Mouse (Mus musculus) limb, embryonic 11.5 days (tissue): ENCODE measurements around the gene Pakap. TPM values are rescaled to one million over a fixed set of nuclear protein-coding genes. Genes with fewer than 3 reads are reported as not detected.

Source experiments
- ATAC-seq: fragments of 200-750 bp; cut with Nextera tagmentation; 2 replicates; pipeline ENCODE4 v1.8.0; 2017; ENCODE audit warnings: low read depth; ENCODE audit not compliant: insufficient number of reproducible peaks, low FRiP score, low TSS enrichment
- DNase-seq: peaks from one replicate; pipeline ENCODE4 v3.0.0-alpha.2; 2015; ENCODE audit warnings: low spot score
- H3K27ac ChIP-seq: fragments of 300-500 bp; sonication (generic); replicated peaks from 2 replicates; pipeline ENCODE4 v1.5.1; 2014; ENCODE audit warnings: low read depth, mild to moderate bottlenecking, low read length
- H3K27me3 ChIP-seq: fragments of 300-500 bp; sonication (generic); 2 replicates; pipeline ENCODE4 v1.6.1; 2014; ENCODE audit warnings: mild to moderate bottlenecking, low read length, mixed read lengths; ENCODE audit not compliant: control insufficient read depth, insufficient read depth
- H3K36me3 ChIP-seq: fragments of 300-500 bp; sonication (generic); 2 replicates; pipeline ENCODE4 v1.6.1; 2014; ENCODE audit warnings: mild to moderate bottlenecking, low read length, moderate library complexity, mixed read lengths; ENCODE audit not compliant: control insufficient read depth, insufficient read depth
- H3K4me1 ChIP-seq: fragments of 300-500 bp; sonication (generic); 2 replicates; pipeline ENCODE4 v1.6.1; 2014; ENCODE audit warnings: low read length, mixed read lengths; ENCODE audit not compliant: control insufficient read depth, insufficient read depth
- H3K4me2 ChIP-seq: fragments of 300-500 bp; sonication (generic); 2 replicates; pipeline ENCODE4 v1.6.1; 2014; ENCODE audit warnings: low read depth, mild to moderate bottlenecking, moderate library complexity; ENCODE audit not compliant: severe bottlenecking
- H3K4me3 ChIP-seq: fragments of 300-500 bp; sonication (generic); 2 replicates; pipeline ENCODE4 v1.5.1; 2014; ENCODE audit warnings: low read depth, low read length
- H3K9ac ChIP-seq: fragments of 300-500 bp; sonication (generic); 2 replicates; pipeline ENCODE4 v1.6.1; 2014; ENCODE audit warnings: mild to moderate bottlenecking, low read length
- H3K9me3 ChIP-seq: fragments of 300-500 bp; sonication (generic); 2 replicates; pipeline ENCODE4 v1.6.1; 2016; ENCODE audit warnings: low read length; ENCODE audit not compliant: control insufficient read depth
- WGBS: fragments of 180-500 bp; shearing (Covaris S2); extraction: QIAGEN DNeasy Blood & Tissue Kit; methylation state at CpG from one replicate; pipeline ENCODE4 v1.1.7; 2014; 5-methylcytosine and 5-hydroxymethylcytosine counted together
- polyA plus RNA-seq: library from polyadenylated mRNA; unstranded; fragments of >200 nt; fragmentation: Nextera tagmentation; extraction: Ambion mirVana; gene quantifications from 2 replicates; pipeline ENCODE4 v1.2.1, GENCODE M21; 2014

Pakap gene
- polyA plus RNA-seq, 1 experiment from 2014 or later = 32.6 TPM

GRCm38 (mm10) chr4:57722296-57722695, 154.3 kb downstream of the Pakap start:
- H3K4me1 ChIP-seq = 0 out of 2 replicates have a peak, but pooled peaks cover 6% of the 10 kb centered on the region
- 81% methylated on average over 4 of the region's 4 CpGs for WGBS
- H3K4me3 ChIP-seq = no peak overlapping the region
- DNase-seq (no peak), ATAC-seq (no peak)
- H3K36me3 ChIP-seq = no peaks in the 10 kb centered on the region
- no peak overlapping the region for H3K9ac ChIP-seq
- H3K4me2 ChIP-seq = no peak overlapping the region
- no peaks in the 10 kb centered on the region for H3K9me3 ChIP-seq
- no peaks in the 10 kb centered on the region for H3K27me3 ChIP-seq
- H3K27ac ChIP-seq = no peak overlapping the region

GRCm38 (mm10) chr4:57723659-57724058, 155.7 kb downstream of the Pakap start:
- no peak for ATAC-seq
- Histone ChIP-seq H3K4me2 (no peak overlapping the region), H3K27me3 (no peaks in the 10 kb centered on the region), H3K27ac (no peak overlapping the region), H3K36me3 (no peaks in the 10 kb centered on the region), H3K9ac (no peak overlapping the region), H3K4me3 (no peak overlapping the region), H3K9me3 (no peaks in the 10 kb centered on the region), H3K4me1 (0 out of 2 replicates have a peak, but pooled peaks cover 3% of the 10 kb centered on the region)
- DNase-seq = no peak
- WGBS = 74% methylated on average over 2 of the region's 2 CpGs

GRCm38 (mm10) chr4:57725569-57725968, 157.6 kb downstream of the Pakap start:
- Histone ChIP-seq H3K4me1 (0 out of 2 replicates have a peak, but pooled peaks cover 2% of the 10 kb centered on the region), H3K36me3 (no peaks in the 10 kb centered on the region), H3K27ac (no peak overlapping the region), H3K27me3 (no peaks in the 10 kb centered on the region), H3K4me2 (no peak overlapping the region), H3K9ac (no peak overlapping the region), H3K9me3 (no peaks in the 10 kb centered on the region), H3K4me3 (no peak overlapping the region)
- WGBS = 89% methylated on average over 1 of the region's 1 CpGs
- DNase-seq (no peak), ATAC-seq (no peak)

GRCm38 (mm10) chr4:57728611-57729183, 160.7 kb downstream of the Pakap start:
- H3K27ac ChIP-seq = no peak overlapping the region
- H3K9me3 ChIP-seq = no peaks in the 10 kb centered on the region
- no peaks in the 10 kb centered on the region for H3K4me1 ChIP-seq
- H3K4me2 ChIP-seq = no peak overlapping the region
- no peak overlapping the region for H3K4me3 ChIP-seq
- no peak overlapping the region for H3K9ac ChIP-seq
- ATAC-seq (no peak), DNase-seq (no peak)
- 86% methylated on average over 4 of the region's 4 CpGs for WGBS
- no peaks in the 10 kb centered on the region for H3K27me3 ChIP-seq
- H3K36me3 ChIP-seq = no peaks in the 10 kb centered on the region

- Histone ChIP-seq H3K4me3 (no peak overlapping the region), H3K27me3 (no peaks in the 10 kb centered on the region), H3K36me3 (no peaks in the 10 kb centered on the region), H3K27ac (no peak overlapping the region), H3K4me1 (no peaks in the 10 kb centered on the region), H3K9me3 (no peaks in the 10 kb centered on the region), H3K9ac (no peak overlapping the region), H3K4me2 (no peak overlapping the region)
- WGBS = 95% methylated on average over 6 of the region's 6 CpGs
- DNase-seq (no peak), ATAC-seq (no peak)
These were observed 162.1 kb downstream of the Pakap start for GRCm38 (mm10) chr4:57730047-57730446.

- DNase-seq (no peak), ATAC-seq (no peak)
- no peaks in the 10 kb centered on the region for H3K27me3 ChIP-seq
- no peaks in the 10 kb centered on the region for H3K4me1 ChIP-seq
- H3K9ac ChIP-seq = no peak overlapping the region
- WGBS = 87% methylated on average over 11 of the region's 11 CpGs
- no peak overlapping the region for H3K4me2 ChIP-seq
- no peak overlapping the region for H3K4me3 ChIP-seq
- H3K27ac ChIP-seq = no peak overlapping the region
- no peaks in the 10 kb centered on the region for H3K9me3 ChIP-seq
- no peaks in the 10 kb centered on the region for H3K36me3 ChIP-seq
These were observed 163.0 kb downstream of the Pakap start for GRCm38 (mm10) chr4:57730801-57731598.

- Histone ChIP-seq H3K27ac (no peak overlapping the region), H3K9ac (no peak overlapping the region), H3K4me1 (peaks cover 3% of the 10 kb centered on the region; the same call in 1 of the 2 replicates), H3K4me3 (no peak overlapping the region), H3K36me3 (no peaks in the 10 kb centered on the region), H3K27me3 (no peaks in the 10 kb centered on the region), H3K4me2 (no peak overlapping the region), H3K9me3 (no peaks in the 10 kb centered on the region)
- 86% methylated on average over 5 of the region's 5 CpGs for WGBS
- no peak for DNase-seq
- no peak for ATAC-seq
These were observed 164.4 kb downstream of the Pakap start for GRCm38 (mm10) chr4:57732351-57732750.

GRCm38 (mm10) chr4:57733445-57733844, 165.5 kb downstream of the Pakap start:
- 76% methylated on average over 3 of the region's 3 CpGs for WGBS
- Histone ChIP-seq H3K4me3 (no peak overlapping the region), H3K36me3 (no peaks in the 10 kb centered on the region), H3K27me3 (no peaks in the 10 kb centered on the region), H3K27ac (no peak overlapping the region), H3K4me2 (no peak overlapping the region), H3K9ac (no peak overlapping the region), H3K9me3 (no peaks in the 10 kb centered on the region), H3K4me1 (peaks cover 3% of the 10 kb centered on the region)
- DNase-seq (no peak), ATAC-seq (no peak)
